Mouse (Mus musculus): ENCODE measurements around the gene Hif3a. TPM values are rescaled to one million over a fixed set of nuclear protein-coding genes. Genes with fewer than 3 reads are reported as not detected.
"Not testable (repeated sequence)": the region's sequence is repeated elsewhere in the genome, so short reads cannot be mapped to it uniquely, and the experiment has no call there.

Gene Hif3a
- 1 to 10 TPM; 6.7 to 7.9 TPM for total RNA-seq (2021)

GRCm38 (mm10) chr7:17062389-17062788, at the start of gene Hif3a:
Gene Hif3a, minus strand, starts transcription at chr7:17062427.
- intact Hi-C loops (cut with DNase I): loop anchor here (5.0 kb wide), 1 partner anchor 55 kb away; no protein-coding TSS in a partner anchor
- DNase-seq: peak; percentile 79

- intact Hi-C loops (cut with DNase I); DNase-seq: not testable (repeated sequence)
Measured at GRCm38 (mm10) chr7:17101631-17102030, 39.4 kb upstream of the Hif3a start.

DNA sequence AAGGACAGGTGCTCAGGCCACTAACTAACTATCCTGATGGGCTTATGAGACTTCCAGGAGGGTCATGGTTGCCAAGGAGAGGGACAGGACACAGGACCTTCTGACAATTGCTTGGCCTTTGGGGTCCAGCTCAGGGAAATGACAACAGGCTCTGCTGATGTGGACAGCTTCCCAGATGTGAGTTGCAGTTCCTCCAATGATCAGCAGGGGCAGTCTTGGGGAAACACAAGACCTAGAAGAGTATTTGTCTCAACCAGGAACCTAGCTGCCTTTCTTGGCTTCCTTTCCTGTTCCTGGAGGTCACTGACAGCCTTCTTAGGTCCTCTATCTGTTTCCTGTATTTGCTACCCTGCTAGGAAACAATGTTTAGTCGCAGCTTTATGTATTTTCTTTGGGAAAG, 29.1 kb upstream of the Hif3a start:
- intact Hi-C loops (cut with DNase I): no loop called here
- no peak for DNase-seq

- intact Hi-C loops (cut with DNase I): no loop called here
Measured at GRCm38 (mm10) chr7:17090058-17090585, 27.9 kb upstream of the Hif3a start.

DNA sequence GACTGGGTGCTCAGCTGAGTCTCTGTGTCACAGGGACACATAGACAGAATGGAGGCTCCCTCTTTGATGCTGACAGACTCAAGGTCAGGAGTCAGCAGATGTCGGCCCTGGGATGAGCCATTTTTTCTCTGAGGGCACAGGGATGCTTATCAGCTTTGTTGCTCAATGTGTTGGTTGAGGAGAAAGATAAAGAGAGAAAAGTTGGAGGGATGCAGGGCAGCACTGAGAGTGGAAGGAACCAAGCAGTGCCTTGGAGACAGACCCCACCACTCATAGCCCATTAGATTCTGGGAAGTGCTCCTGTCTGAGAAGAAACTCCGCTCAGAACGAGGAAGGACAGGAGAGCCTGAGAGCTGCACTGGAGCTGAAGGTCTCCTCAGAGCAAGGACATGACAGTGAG, 25.5 kb upstream of the Hif3a start:
- no peak for DNase-seq
- intact Hi-C loops (cut with DNase I): no loop called here

More at GRCm38 (mm10) chr7:17090058-17090585, 27.9 kb upstream of the Hif3a start:
- no peak for DNase-seq

DNA sequence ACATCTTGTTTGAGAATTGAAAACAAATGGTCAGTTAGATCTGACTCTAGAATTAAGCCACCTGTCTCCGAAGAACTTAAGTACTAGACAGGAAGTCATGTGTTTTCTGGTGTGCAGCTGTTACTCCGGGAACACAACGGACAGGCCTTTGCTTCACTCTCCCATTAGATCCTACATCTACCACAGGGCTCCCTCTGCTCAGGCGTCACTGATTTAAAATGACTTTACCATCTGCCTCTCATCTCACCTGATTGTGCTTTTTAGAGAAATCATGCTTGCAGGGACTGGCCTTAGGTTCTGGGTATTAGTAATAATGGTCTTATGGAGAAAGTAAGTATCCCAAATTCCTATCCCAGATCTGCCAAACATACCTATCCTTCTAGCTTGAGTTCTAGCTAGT, 20.5 kb upstream of the Hif3a start:
- intact Hi-C loops (cut with DNase I): no loop called here
- no peak for DNase-seq

DNA sequence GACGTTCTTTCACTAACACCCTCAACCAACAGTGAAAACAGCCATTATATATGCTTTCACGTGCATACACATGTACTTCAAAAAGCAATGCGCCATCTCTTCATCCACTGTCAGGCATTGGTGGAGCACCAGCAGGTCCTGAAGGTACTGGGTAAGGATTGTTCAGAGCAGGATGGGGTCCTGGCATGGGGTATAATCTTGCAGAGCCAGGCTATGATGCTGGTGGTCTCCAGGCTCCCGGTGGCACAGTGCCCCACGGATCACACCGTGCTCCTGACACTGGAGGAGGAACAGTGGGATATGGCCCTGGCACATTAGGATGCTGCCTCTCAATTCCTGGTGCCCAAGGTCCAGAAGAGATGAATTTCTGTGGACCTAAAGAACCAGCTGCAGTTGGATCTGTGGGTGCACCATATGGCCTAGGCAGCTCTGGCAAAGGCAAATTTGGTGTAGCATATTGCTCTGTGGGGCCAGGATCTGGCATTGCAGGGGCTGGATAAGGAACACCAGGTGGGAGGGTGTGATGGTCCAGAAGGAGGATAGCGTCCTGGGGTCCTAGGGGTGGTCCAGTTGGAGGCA, 15.9 kb upstream of the Hif3a start:
- intact Hi-C loops (cut with DNase I): no loop called here
- DNase-seq: no peak

DNA sequence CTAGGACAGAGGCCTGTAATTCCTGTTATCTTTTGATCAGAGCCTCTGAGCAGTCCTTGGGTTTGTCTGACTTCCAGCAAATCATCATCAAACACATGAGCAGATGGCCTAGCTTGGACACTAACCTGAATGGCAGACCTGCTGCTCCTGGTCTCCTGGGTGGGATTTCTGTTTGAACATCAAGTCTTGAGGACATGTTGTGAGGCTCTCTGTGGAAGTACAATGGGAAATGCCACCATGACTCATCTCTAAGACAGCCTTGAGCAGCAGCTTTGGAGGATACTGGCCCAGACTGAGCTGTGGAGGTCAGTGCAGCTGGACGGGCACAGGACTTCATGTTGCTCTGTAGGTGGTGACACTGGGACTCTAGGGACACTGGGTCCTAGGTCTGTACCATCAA, 14.3 kb upstream of the Hif3a start:
- intact Hi-C loops (cut with DNase I): no loop called here
- no peak for DNase-seq

DNA sequence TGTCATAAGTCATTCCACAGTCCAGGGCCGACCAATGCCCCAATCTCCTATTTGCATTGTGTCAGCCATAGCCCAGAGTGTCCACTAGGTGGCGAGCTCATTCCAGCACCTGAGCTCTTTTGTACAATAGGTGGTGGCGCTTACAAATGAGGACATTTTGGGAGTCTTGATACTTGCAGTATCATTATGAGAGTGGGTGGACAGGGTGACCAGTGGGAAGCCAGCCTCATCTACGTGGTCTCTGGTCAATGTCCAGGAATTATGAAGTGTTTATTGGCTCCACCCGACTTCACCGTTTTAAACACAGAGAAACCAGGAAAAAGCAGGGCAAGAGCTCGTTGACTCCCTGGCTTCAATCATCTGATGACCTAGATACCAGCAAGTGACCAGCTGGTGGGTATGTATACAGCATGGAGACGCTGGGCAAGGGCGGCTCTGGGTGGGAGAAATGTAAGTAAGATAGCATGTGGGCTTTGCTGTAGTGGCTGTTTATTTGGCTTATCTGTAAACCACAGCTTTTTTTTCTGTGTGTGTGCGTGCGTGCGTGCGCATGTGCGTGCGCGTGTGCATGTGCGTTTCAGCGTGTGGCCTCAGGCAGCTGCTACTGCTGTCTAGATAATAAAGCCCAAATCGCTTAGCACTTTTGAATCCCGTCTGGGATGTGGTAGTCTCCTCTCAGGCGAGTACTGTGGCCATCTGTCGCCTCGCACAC, 11.8 kb upstream of the Hif3a start, which contains the start of gene Psg16:
Gene Psg16 (plus strand): TSS at position 137 of the 712 bp plus-strand sequence.
- intact Hi-C loops (cut with DNase I): no loop called here
- DNase-seq: peak; percentile 72

- intact Hi-C loops (cut with DNase I): no loop called here
- DNase-seq: no peak
Measured at GRCm38 (mm10) chr7:17073513-17073903, 11.3 kb upstream of the Hif3a start.

- DNase-seq: not testable (repeated sequence)
- intact Hi-C loops (cut with DNase I): loop anchor here (2.0 kb wide), 1 partner anchor 135 kb away; no protein-coding TSS in a partner anchor
Measured at GRCm38 (mm10) chr7:17067651-17068050, 5.4 kb upstream of the Hif3a start.

- DNase-seq: no peak
- intact Hi-C loops (cut with DNase I): loop anchor here (2.0 kb wide), 1 partner anchor 134 kb away; no protein-coding TSS in a partner anchor
Measured at GRCm38 (mm10) chr7:17067000-17067399, 4.8 kb upstream of the Hif3a start.

DNA sequence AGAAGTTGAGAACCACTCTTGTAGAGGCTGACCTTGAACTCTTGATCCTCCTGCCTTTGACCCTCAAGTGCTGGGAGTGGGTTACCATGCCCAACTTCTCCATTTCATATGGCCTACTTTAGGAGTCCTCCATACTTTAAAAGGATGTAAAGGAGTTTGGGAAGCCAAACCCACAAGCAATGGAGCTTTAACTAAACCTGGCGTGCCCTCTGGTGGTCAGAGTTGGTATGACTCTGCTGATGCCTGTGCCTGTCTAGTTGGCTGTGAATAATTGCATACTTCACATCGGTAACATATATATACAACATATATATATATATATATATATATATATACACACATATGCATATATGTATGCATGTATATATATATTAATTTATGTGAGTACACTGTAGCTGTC, 4.2 kb upstream of the Hif3a start:
- intact Hi-C loops (cut with DNase I): loop anchor here (2.0 kb wide), 1 partner anchor 134 kb away; no protein-coding TSS in a partner anchor
- peak; percentile 84 for DNase-seq

DNA sequence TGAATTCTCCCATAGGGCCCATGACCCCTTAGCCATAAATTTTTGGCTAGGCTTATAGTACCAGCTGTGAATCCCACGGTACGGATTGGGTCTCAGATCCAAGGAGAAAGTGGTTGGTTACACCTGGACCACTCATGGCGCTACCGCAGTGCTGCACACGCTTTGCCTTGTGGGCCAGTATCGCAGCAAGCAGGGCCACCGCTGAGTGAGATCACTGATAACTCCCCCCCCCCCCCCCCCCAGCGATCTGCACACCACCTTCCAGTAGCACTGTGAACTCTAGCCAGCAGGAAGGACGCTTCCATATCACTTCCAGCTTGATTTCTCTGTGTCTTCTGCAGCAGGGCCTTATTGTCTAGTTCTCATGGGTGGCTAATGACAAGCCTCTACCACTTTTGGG, 3.4 kb upstream of the Hif3a start:
- intact Hi-C loops (cut with DNase I): loop anchor here (2.0 kb wide), 1 partner anchor 133 kb away; no protein-coding TSS in a partner anchor
- DNase-seq: no peak

DNA sequence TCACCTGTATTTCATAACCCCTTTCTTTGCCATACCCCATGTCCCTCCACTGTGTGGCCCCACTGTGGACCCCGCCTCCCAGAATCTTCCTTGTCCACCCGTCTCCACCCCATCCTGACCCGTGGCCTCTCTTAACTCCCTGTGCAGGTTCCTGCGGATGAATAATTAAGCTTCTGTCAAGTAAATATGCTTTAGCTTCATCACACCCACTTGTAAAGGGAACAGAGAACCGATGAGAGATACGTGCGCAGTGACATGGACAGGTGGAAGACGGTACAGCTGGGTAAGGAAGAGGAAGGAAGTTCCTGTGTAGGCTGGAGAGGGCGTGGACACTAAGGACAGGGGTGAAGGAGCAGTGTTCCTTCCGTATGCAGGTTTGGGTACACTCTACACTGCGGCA, 618 bp upstream of the Hif3a start:
- intact Hi-C loops (cut with DNase I): loop anchor here (5.0 kb wide), 1 partner anchor 56 kb away; no protein-coding TSS in a partner anchor
- no peak for DNase-seq

DNA sequence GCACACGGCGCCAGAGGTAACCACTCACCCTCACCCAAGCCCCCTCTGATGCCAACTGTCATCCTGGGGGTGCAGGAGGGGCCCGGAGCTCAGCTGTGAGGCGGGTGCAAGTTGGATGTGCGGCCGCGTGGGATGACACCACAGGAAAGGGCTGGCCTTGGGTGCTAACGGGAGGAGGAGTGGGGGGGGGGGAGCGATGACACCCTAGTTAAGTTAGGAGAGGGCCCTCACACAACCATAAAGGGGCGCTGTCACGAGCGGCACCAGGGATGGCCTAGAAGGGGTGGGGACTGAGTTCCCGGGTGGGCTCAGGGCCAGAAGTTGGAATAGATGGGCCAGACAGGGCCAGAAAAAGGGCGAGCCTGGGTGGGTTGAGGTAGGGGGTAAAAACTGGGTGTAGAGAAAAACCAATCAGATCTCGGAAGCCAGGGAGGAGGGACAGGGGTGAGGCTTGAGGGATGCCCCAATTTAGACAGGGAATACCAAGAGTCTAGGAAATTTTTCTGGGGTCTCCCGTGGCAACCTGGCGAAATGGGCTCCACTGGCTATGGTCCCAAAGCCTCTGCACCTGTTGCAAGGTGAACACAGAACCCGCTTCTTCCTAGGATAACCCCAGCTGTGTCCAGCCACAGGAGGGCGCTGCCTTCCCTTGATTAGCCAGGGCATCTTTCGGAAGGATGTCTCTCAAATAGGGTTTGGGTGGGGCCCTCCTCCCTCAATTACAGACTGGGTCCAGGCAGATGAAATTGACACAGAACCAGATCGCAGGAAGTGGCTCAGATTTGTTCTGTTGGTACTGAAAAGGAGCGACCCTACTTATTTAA, 1.2 kb downstream of the Hif3a start:
- DNase-seq: peak; percentile 29
- intact Hi-C loops (cut with DNase I): loop anchor here (5.0 kb wide), 1 partner anchor 54 kb away; no protein-coding TSS in a partner anchor

DNA sequence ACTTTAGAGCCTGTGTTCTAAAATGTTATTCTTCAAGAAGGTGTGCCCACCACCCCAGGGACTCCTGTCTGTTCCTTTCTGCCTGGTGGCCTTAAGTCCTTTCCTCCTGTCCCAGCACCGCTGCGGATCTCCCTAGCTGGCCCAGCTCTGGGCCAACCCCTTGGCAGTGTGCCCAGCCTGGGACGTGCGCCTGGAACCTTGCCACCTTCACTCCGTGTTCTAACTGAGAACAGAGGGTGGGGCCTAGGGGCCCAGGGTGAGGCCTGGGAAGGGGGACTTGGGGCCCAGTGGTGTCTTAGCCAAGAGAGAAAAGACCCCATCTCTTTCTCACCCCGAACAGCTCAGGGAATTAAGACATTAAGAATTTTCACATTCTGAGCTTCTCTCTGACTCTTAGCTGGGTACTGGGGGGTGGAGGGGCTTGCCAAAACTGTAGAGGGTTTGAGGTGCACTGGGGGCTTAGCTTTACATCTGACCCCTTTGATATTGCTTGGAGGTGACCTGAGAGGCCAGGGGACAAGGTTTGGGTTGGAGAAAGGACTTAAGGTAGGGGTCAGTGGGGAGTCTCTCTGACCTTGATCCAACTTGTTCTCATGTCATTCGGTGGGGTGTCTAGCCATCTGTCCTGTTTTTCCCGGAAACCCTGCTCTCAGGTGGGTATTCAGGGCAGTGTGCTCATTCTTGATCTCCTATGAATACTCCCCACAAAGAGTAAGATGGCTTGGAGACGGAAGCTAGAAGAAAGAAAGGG, 2.0 kb downstream of the Hif3a start:
- peak; percentile 91 for DNase-seq
- intact Hi-C loops (cut with DNase I): loop anchor here (5.0 kb wide), 1 partner anchor 53 kb away; no protein-coding TSS in a partner anchor

GRCm38 (mm10) chr7:17059463-17059844, 2.8 kb downstream of the Hif3a start:
- intact Hi-C loops (cut with DNase I): no loop called here
- DNase-seq: no peak

DNA sequence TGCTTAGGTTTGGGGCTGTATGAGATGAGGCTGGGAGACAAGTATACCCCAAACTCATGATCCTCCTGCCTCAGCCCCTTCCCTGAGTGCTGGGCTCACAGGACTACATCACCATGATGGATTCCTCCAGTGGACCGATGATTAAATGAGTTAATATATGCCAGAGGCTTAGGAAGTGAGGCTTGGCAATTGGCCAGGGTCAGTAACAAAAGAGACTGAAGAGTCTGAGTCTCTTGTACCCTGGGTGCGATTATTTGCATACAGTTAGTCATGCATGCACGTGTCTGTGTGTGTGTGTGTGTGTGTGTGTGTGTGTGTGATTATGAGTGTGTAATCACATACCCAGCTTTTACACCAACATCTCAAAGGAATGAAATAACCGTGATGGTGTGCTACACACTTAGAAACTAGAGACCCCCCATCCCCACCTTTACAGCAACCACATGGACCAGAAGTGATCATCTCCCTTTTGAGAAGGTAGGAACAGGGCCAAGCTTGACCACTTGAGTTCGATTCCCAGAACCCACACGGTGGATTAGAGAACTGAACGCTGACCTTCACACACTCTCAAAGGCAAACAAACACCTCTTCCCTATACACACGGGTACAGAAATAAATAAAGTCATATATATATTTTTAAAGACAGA, 3.3 kb downstream of the Hif3a start:
- intact Hi-C loops (cut with DNase I): no loop called here
- DNase-seq: peak; percentile 39
